Mouse (Mus musculus): ENCODE results near the gene Npas1. TPM values are rescaled to one million over a fixed set of nuclear protein-coding genes. Genes with fewer than 3 reads are reported as not detected.

Npas1 gene
- polyA plus RNA-seq (2014; fragmentation: Illumina TruSeq; extraction: RNeasy Lipid Tissue Mini Kit (QIAGEN cat#74804); ENCODE audit: insufficient read depth, low read depth, low replicate concordance): not detected

GRCm38 (mm10) chr7:16477628-16478027, at the start of gene Npas1:
TSS of gene Npas1 (minus strand) at chr7:16477728.

DNA sequence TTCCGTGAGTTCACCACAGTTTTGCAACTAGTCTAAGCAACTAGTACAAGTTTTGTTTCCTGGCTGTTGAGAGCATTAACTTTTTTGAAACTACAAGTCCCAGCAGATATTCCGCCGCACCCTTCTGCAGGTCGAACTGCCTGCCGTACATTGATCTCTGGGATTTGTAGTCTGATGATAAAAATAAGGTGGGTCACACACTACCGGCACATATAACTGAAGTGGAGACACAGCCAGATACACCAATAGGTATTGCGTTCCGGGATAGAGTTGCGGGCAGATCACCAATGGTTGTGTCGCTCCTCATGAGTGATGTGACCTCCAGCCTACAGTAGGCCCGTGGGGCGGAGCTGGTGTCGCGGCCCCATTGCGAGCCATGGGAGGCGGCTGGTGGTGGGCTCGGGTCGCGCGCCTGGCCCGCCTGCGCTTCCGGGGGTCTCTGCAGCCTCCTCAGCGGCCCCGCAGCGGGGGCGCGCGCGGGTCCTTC, 24.9 kb downstream of the Npas1 start, which contains the start of gene Tmem160:
Gene Tmem160, plus strand, starts transcription at position 193 of the 487 bp plus-strand sequence.

Other genes starting within 250 kb of the Npas1 start
- gene C5ar2, start 233.6 kb downstream of the Npas1 start, polyA plus RNA-seq (2014; fragmentation: Illumina TruSeq; extraction: RNeasy Lipid Tissue Mini Kit (QIAGEN cat#74804); ENCODE audit: insufficient read depth, low read depth, low replicate concordance): 1.2 TPM
- gene C5ar1, start 218.2 kb downstream of the Npas1 start, polyA plus RNA-seq (2014; fragmentation: Illumina TruSeq; extraction: RNeasy Lipid Tissue Mini Kit (QIAGEN cat#74804); ENCODE audit: insufficient read depth, low read depth, low replicate concordance): 10.3 TPM
- 21.4 TPM for gene Inafm1, start 204.1 kb downstream of the Npas1 start, polyA plus RNA-seq (2014; fragmentation: Illumina TruSeq; extraction: RNeasy Lipid Tissue Mini Kit (QIAGEN cat#74804); ENCODE audit: insufficient read depth, low read depth, low replicate concordance)
- gene Ccdc9, start 190.9 kb downstream of the Npas1 start, polyA plus RNA-seq (2014; fragmentation: Illumina TruSeq; extraction: RNeasy Lipid Tissue Mini Kit (QIAGEN cat#74804); ENCODE audit: insufficient read depth, low read depth, low replicate concordance): 58.7 TPM
- 17.1 TPM for gene Bbc3, start 169.3 kb downstream of the Npas1 start, polyA plus RNA-seq (2014; fragmentation: Illumina TruSeq; extraction: RNeasy Lipid Tissue Mini Kit (QIAGEN cat#74804); ENCODE audit: insufficient read depth, low read depth, low replicate concordance)
- 51.7 TPM for gene Sae1, start 89.9 kb downstream of the Npas1 start, polyA plus RNA-seq (2014; fragmentation: Illumina TruSeq; extraction: RNeasy Lipid Tissue Mini Kit (QIAGEN cat#74804); ENCODE audit: insufficient read depth, low read depth, low replicate concordance)
- 9.9 TPM for gene Zc3h4, start 76.8 kb downstream of the Npas1 start, polyA plus RNA-seq (2014; fragmentation: Illumina TruSeq; extraction: RNeasy Lipid Tissue Mini Kit (QIAGEN cat#74804); ENCODE audit: insufficient read depth, low read depth, low replicate concordance)
- gene Tmem160, start 24.9 kb downstream of the Npas1 start, polyA plus RNA-seq (2014; fragmentation: Illumina TruSeq; extraction: RNeasy Lipid Tissue Mini Kit (QIAGEN cat#74804); ENCODE audit: insufficient read depth, low read depth, low replicate concordance): 63.6 TPM
- gene Arhgap35, start 137.3 kb upstream of the Npas1 start, polyA plus RNA-seq (2014; fragmentation: Illumina TruSeq; extraction: RNeasy Lipid Tissue Mini Kit (QIAGEN cat#74804); ENCODE audit: insufficient read depth, low read depth, low replicate concordance): 9.8 TPM
- not detected for gene Ceacam15, start 198.0 kb upstream of the Npas1 start, polyA plus RNA-seq (2014; fragmentation: Illumina TruSeq; extraction: RNeasy Lipid Tissue Mini Kit (QIAGEN cat#74804); ENCODE audit: insufficient read depth, low read depth, low replicate concordance)
- gene Ceacam9, start 244.2 kb upstream of the Npas1 start, polyA plus RNA-seq (2014; fragmentation: Illumina TruSeq; extraction: RNeasy Lipid Tissue Mini Kit (QIAGEN cat#74804); ENCODE audit: insufficient read depth, low read depth, low replicate concordance): not detected